Mouse (Mus musculus) bone marrow, adult 2 months (tissue): Measurements from ENCODE around the gene Zfp592. TPM values are rescaled to one million over a fixed set of nuclear protein-coding genes. Genes with fewer than 3 reads are reported as not detected.

ENCODE experiments used
- H3K27ac ChIP-seq: fragments of 200-500 bp; 2 replicates; pipeline ENCODE4 v1.5.1; 2012; ENCODE audit warnings: low read depth, mild to moderate bottlenecking, control low read depth, inconsistent platforms, low read length; ENCODE audit not compliant: control insufficient read depth, poor library complexity, insufficient read depth
- H3K4me1 ChIP-seq: fragments of 200-500 bp; 2 replicates; pipeline ENCODE4 v1.6.1; 2011; ENCODE audit warnings: low read length; ENCODE audit not compliant: control insufficient read depth, insufficient read depth
- H3K4me3 ChIP-seq: fragments of 200-500 bp; replicated peaks from 2 replicates; pipeline ENCODE3; 2011; ENCODE audit warnings: mild to moderate bottlenecking, low read depth, low read length, control low read depth; ENCODE audit not compliant: control insufficient read depth
- CTCF ChIP-seq: fragments of 200-500 bp; IDR thresholded peaks from 2 replicates; pipeline ENCODE4 v1.5.1; 2011; ENCODE audit warnings: low read length, control low read depth; ENCODE audit not compliant: control insufficient read depth, insufficient read depth
- POLR2A ChIP-seq: fragments of 200-500 bp; IDR thresholded peaks from 2 replicates; pipeline ENCODE4 v1.6.1; 2011; ENCODE audit warnings: low read depth, mild to moderate bottlenecking, control low read depth, low read length, borderline replicate concordance; ENCODE audit not compliant: control insufficient read depth
- WGBS: fragments of 180-500 bp; shearing (Covaris S2); methylation state at CpG from one replicate; pipeline ENCODE4 v1.1.7; 2018; 5-methylcytosine and 5-hydroxymethylcytosine counted together
- polyA plus RNA-seq: library from polyadenylated mRNA; stranded (reverse); fragments of >200 nt; gene quantifications from 2 replicates; pipeline ENCODE4 v1.2.4, GENCODE M21; 2011; ENCODE audit warnings: low replicate concordance; ENCODE audit not compliant: missing spikeins, insufficient read depth, insufficient read length

Gene Zfp592
- polyA plus RNA-seq, 1 experiment, result 24.7 TPM

DNA sequence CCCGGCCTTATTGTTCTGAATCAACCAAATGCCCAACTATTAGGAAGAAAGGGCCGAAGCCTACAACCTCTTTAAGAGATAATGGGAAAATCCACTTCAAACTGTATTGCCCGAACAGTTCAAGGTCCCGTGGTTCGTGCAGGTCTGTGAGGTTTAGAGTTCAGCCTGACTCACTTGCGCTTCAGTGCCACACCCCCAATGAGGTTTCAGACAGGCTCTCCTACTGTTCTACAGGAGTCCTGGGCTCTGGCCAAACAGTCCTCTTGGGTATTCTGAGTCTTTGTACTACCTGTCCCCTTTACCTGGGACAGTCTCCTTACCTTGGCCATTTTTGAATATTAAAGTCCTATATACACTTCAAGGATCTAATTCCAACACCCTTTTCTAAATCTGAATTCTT is 3.2 kb upstream of the Zfp592 start:
- no peak overlapping the region for H3K27ac ChIP-seq
- 81% methylated on average over 6 of the region's 6 CpGs for WGBS
- TF ChIP-seq POLR2A (no peak), CTCF (no peak)
- H3K4me1 ChIP-seq, result no peaks in the 10 kb centered on the region; the same call in 1 of the 2 replicates
- H3K4me3 ChIP-seq, result no peak overlapping the region

- H3K27ac ChIP-seq, result no peak overlapping the region
- 93% methylated on average over 5 of the region's 5 CpGs for WGBS
- TF ChIP-seq POLR2A (no peak), CTCF (no peak)
- no peak overlapping the region for H3K4me3 ChIP-seq
- H3K4me1 ChIP-seq, result no peaks in the 10 kb centered on the region; the same call in 1 of the 2 replicates
These were observed 1.9 kb upstream of the Zfp592 start for GRCm38 (mm10) chr7:80991589-80991988.

GRCm38 (mm10) chr7:80992063-80992462 is 1.4 kb upstream of the Zfp592 start:
- Histone ChIP-seq H3K27ac (no peak overlapping the region), H3K4me1 (no peaks in the 10 kb centered on the region; the same call in 1 of the 2 replicates), H3K4me3 (no peak overlapping the region)
- TF ChIP-seq POLR2A (no peak), CTCF (no peak)
- WGBS, result 52% methylated on average over 6 of the region's 6 CpGs

- Histone ChIP-seq H3K27ac (peak overlapping the region; percentile 16), H3K4me1 (no peaks in the 10 kb centered on the region; the same call in 1 of the 2 replicates), H3K4me3 (peak overlapping the region; percentile 71)
- WGBS, result 3% methylated on average over 12 of the region's 12 CpGs
- TF ChIP-seq POLR2A, result no peak
These were observed 876 bp upstream of the Zfp592 start for GRCm38 (mm10) chr7:80992631-80992979.

DNA sequence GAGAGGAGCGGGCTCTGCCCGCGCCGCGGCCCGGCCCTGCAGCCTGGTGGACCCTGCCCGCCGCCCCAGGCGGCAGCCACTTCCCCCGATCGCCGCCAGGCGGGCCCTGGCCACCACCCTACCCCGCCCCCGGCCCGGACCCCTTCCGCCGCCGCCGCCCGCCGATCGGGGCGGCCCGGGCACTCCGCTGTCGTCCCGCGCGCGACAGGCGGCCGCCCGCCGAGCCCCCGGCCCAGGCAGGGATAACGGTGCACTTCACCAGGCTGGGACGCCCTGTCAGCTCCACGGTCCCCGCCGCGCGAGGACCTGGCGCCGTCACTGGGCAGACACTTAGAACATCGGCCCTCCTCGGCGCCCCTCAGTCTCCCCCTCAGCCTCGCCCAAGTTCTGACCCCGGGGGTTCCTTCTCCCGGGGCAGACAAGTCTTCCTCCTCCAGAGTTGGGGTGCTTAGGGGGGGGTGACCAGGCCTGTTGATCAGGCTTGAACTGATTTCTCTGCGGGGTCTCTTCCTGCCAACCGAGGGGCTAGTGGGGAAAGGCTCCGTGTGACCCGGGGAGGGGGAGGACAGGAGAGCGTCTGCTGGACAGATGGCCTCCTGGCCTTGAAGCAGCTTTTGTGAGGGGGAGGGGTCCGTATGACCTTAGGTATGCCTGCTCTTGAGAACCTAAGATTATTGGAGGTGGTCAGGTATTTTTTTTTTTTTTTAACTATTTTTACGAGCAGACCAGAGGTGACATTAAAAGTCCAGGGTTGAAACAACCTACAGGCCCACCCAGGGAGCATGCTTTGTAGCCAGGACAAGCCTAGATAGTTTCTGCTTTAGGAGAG is 567 bp downstream of the Zfp592 start:
- peak overlapping the region; percentile 97 for H3K27ac ChIP-seq
- TF ChIP-seq CTCF (no peak), POLR2A (no peak)
- H3K4me3 ChIP-seq, result peak overlapping the region; percentile 85
- WGBS, result 3% methylated on average over 56 of the region's 58 CpGs
- no peaks in the 10 kb centered on the region; the same call in 1 of the 2 replicates for H3K4me1 ChIP-seq

DNA sequence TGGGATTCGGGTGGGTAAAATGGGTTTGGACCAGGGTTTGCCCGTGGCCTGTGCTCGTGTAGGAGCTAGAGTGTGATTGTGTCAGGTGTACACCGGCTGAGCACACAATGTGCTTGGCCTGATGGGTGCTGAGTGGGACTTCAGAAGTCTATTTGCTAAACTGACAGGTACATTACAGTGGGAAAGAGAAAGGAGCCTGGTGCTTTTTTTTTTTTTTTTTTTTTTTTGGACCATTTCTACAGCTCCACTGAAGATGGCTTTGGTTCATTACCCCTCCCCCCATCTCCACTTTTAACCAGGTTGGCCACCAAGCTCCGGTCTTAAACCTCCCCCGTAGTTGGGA is 1.2 kb downstream of the Zfp592 start:
- peak overlapping the region; percentile 85 for H3K4me3 ChIP-seq
- no peaks in the 10 kb centered on the region; the same call in 1 of the 2 replicates for H3K4me1 ChIP-seq
- WGBS, result 4% methylated on average over 6 of the region's 6 CpGs
- H3K27ac ChIP-seq, result peak overlapping the region; percentile 53; the same call in 1 of the 2 replicates
- no peak for TF ChIP-seq POLR2A
- TF ChIP-seq CTCF, result no peak

GRCm38 (mm10) chr7:80995266-80996146 is 2.0 kb downstream of the Zfp592 start:
- Histone ChIP-seq H3K27ac (peak overlapping the region; percentile 64; the same call in 1 of the 2 replicates), H3K4me3 (peak overlapping the region; percentile 18), H3K4me1 (no peaks in the 10 kb centered on the region; the same call in 1 of the 2 replicates)
- TF ChIP-seq CTCF, result no peak
- TF ChIP-seq POLR2A, result no peak
- 3% methylated on average over 3 of the region's 3 CpGs for WGBS

DNA sequence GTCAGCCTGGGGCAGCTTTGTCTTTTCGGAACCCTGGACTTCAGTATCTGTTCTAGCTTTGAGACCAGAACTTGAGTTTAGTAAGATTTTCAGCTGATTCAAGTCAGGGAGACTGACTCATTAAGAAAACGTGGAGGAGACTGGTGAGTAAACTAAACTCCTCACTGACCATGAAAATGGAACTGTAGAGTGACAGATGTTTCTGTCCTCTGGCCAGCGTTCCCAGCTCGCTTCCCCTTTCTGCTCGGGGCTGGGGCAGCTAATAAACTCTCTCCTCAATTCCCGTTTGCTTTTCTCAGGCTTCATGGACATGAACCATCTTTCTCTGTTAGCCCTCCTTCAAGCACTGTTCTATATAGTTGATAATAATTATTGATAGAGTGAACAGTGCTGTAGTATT is 4.3 kb downstream of the Zfp592 start:
- 16% methylated on average over 6 of the region's 6 CpGs for WGBS
- H3K4me3 ChIP-seq, result no peak overlapping the region

More for the DNA sequence above, 4.3 kb downstream of the Zfp592 start:
- TF ChIP-seq POLR2A (no peak), CTCF (no peak)
- peaks cover 2% of the 10 kb centered on the region; the same call in 1 of the 2 replicates for H3K4me1 ChIP-seq
- peak overlapping the region; percentile 36; the same call in 1 of the 2 replicates for H3K27ac ChIP-seq
